ENCODE assay signal across 10 mouse cellular contexts in genomic region chr13:63249171-63249570, GRCm38 (mm10).
A peak's percentile ranks its signal among the peaks of the same experiment; 100 is the strongest.
DNase-seq lines count a peak whose midpoint lies in the region; ATAC-seq and TF ChIP-seq lines count a peak whose summit lies in the region.
"Had no signal": no experiment of that assay in that cellular context is flagged by ENCODE, and none has a peak within 500 bp of the region (broad histone marks: within the 10 kb centered on the region; RNA-seq: fewer than 3 reads in every experiment).

No protein-coding gene starts in this region.

- TF ChIP-seq POLR2A in thymus, adult 2 months (IDR thresholded peaks at IDR 0.05; ENCODE audit: control insufficient read depth, extremely low read depth, insufficient read depth, low read length, poor library complexity), result no peak

- TF ChIP-seq CTCF in thymus, adult 2 months (IDR thresholded peaks at IDR 0.05; ENCODE audit: borderline replicate concordance, control insufficient read depth, extremely low read depth, insufficient read depth, low read length, poor library complexity), result no peak
- TF ChIP-seq CTCF in stomach, postnatal 0 days (IDR thresholded peaks at IDR 0.05; ENCODE audit: low read depth), result no peak

- no peaks in the 10 kb centered on the region for H3K9me3 ChIP-seq in heart, embryonic 12.5 days (replicated peaks)
- no peaks in the 10 kb centered on the region for H3K9me3 ChIP-seq in stomach, postnatal 0 days (ENCODE audit: control insufficient read depth, low read length)
- H3K9me3 ChIP-seq: liver, embryonic 15.5 days had no signal

- H3K27ac ChIP-seq in heart, embryonic 12.5 days (ENCODE audit: poor library complexity, severe bottlenecking), result peak overlapping the region; percentile 43; the same call in 1 of the 2 replicates
- peak overlapping the region; percentile 34; the same call in 1 of the 2 replicates for H3K27ac ChIP-seq in thymus, adult 2 months (ENCODE audit: control insufficient read depth, insufficient read depth, low read length)
- peak overlapping the region; percentile 61; the same call in 1 of the 2 replicates for H3K27ac ChIP-seq in stomach, postnatal 0 days (replicated peaks)
- H3K27ac ChIP-seq: liver, embryonic 15.5 days had no signal

- 55% methylated on average over 7 of the region's 7 CpGs for whole genome bisulfite sequencing in heart, embryonic 12.5 days
- 40% methylated on average over 7 of the region's 7 CpGs for WGBS in thymus, adult 2 months
- WGBS in stomach, postnatal 0 days, result 76% methylated on average over 7 of the region's 7 CpGs

- no peak overlapping the region for H3K4me3 ChIP-seq in heart, embryonic 12.5 days
- H3K4me3 ChIP-seq in thymus, adult 2 months (ENCODE audit: control insufficient read depth, insufficient read depth, low read length), result no peak overlapping the region
- H3K4me3 ChIP-seq in stomach, postnatal 0 days (ENCODE audit: low read depth, low read length), result no peak overlapping the region
- H3K4me3 ChIP-seq: liver, embryonic 15.5 days had no signal

- H3K4me1 ChIP-seq in heart, embryonic 12.5 days (replicated peaks), result peaks cover 90% of the 10 kb centered on the region
- H3K4me1 ChIP-seq in thymus, adult 2 months (replicated peaks; ENCODE audit: control insufficient read depth, insufficient read depth, low read length), result peaks cover 39% of the 10 kb centered on the region
- peaks cover 14% of the 10 kb centered on the region for H3K4me1 ChIP-seq in stomach, postnatal 0 days (replicated peaks; ENCODE audit: control insufficient read depth, insufficient read depth)

- intact Hi-C loops in heart, postnatal 25 days (cut with DNase I), result no loop called here

- H3K4me2 ChIP-seq in heart, embryonic 12.5 days, result 0 out of 2 replicates have a peak overlapping the region, but pooled peaks have one; percentile 12
- 0 out of 2 replicates have a peak overlapping the region, but pooled peaks have one; percentile 11 for H3K4me2 ChIP-seq in stomach, postnatal 0 days (replicated peaks; ENCODE audit: low read depth)
- H3K4me2 ChIP-seq: liver, embryonic 15.5 days had no signal

- TF ChIP-seq EP300 in stomach, postnatal 0 days (optimal IDR thresholded peaks at IDR 0.05), result no peak

- H3K36me3 ChIP-seq in heart, embryonic 12.5 days, result peaks cover 26% of the 10 kb centered on the region; the same call in 1 of the 2 replicates
- H3K36me3 ChIP-seq in thymus, adult 2 months (ENCODE audit: control insufficient read depth, insufficient read depth, low read length), result no peaks in the 10 kb centered on the region
- H3K36me3 ChIP-seq in stomach, postnatal 0 days (ENCODE audit: control insufficient read depth, insufficient read depth, low read length), result no peaks in the 10 kb centered on the region; the same call in 1 of the 2 replicates
- H3K36me3 ChIP-seq: liver, embryonic 15.5 days had no signal

- no peaks in the 10 kb centered on the region for H3K27me3 ChIP-seq in heart, embryonic 12.5 days (replicated peaks)
- no peaks in the 10 kb centered on the region for H3K27me3 ChIP-seq in thymus, adult 2 months (ENCODE audit: control insufficient read depth, insufficient read depth, low read length)
- no peaks in the 10 kb centered on the region for H3K27me3 ChIP-seq in stomach, postnatal 0 days (ENCODE audit: control insufficient read depth, insufficient read depth, low read length)
- H3K27me3 ChIP-seq: liver, embryonic 15.5 days had no signal

- peak overlapping the region; percentile 37; the same call in 1 of the 2 replicates for H3K9ac ChIP-seq in heart, embryonic 12.5 days
- peak overlapping the region; percentile 8; the same call in 1 of the 2 replicates for H3K9ac ChIP-seq in stomach, postnatal 0 days (ENCODE audit: low read length)
- H3K9ac ChIP-seq: liver, embryonic 15.5 days had no signal

- no peak for ATAC-seq in heart, embryonic 12.5 days (ENCODE audit: insufficient number of reproducible peaks, low FRiP score)
- peak; percentile 27 for ATAC-seq in inflammation-experienced regulatory T-cells, adult 6 months
- no peak for ATAC-seq in stomach, postnatal 0 days (ENCODE audit: low FRiP score, low TSS enrichment)

- no peak for DNase-seq in heart, postnatal 25 days (ENCODE audit: low spot score)
- DNase-seq in thymus, adult 2 months, result no peak
- DNase-seq in thymus, postnatal 4 days, result no peak
- DNase-seq in stomach, postnatal 0 days (ENCODE audit: low spot score), result no peak
- DNase-seq in liver, result no peak
- DNase-seq in layer of hippocampus, postnatal 10 days (ENCODE audit: low spot score in 2 of 2), result no peak
- DNase-seq: embryo, embryonic 11 days had no signal
